Mouse (Mus musculus): ENCODE results near the gene Iqcj.

Gene Iqcj

DNA sequence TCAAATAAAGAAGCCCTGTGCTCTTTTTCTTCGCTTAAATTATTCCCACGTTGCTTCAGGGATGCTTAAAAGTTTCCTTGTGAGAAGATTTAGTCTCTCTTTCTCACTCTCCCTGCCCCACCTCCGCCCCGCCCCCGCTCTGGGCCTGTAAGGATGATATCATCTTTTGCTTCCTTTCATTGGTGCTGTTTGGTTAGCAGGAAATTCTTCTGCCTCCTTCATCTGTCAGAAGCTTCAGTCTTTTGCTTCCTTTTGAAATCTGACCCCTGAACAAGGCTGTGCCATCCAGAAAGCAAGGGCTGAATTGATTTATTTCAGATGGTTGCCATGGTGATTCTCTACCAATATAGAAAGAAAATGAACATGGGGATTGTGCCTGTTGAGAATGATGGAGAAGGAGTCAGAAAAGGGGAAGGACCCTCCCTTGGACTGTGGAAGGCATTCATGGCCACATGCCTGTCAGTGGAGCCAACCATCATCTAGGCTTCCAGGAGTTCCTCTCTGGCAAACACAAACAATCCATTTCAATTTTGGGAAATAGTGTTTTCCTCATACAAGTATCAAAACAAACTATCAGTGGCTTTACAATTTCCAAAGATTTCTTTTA, 62.5 kb downstream of the Iqcj start:
- DNase-seq (ENCODE audit: low read depth, low spot score): no peak

GRCm38 (mm10) chr3:67959672-67960071, 67.7 kb downstream of the Iqcj start:
- no peak for DNase-seq (ENCODE audit: low read depth, low spot score)

DNA sequence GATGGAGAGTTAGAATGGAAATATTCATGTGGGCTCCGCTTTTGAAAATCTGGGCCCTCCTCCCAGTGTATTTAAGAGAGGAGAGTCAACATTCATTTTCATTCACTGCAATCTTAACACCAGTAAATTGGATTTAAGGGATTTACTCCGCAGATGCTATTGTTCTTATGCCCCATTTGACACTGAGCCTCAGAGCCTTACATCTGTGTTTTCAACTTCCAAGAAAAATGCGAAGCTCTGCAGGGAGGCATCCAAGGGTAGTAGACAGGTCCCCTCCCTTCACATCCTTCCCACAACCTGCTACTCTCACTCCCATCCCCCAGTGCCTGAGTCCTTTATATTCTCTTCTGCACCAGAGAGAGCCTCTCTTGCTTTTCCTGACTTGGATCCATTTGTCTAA, 68.1 kb downstream of the Iqcj start:
- DNase-seq (ENCODE audit: low read depth, low spot score): no peak

- no peak for DNase-seq (ENCODE audit: low read depth, low spot score)
Measured at GRCm38 (mm10) chr3:67960727-67961126, 68.7 kb downstream of the Iqcj start.

DNA sequence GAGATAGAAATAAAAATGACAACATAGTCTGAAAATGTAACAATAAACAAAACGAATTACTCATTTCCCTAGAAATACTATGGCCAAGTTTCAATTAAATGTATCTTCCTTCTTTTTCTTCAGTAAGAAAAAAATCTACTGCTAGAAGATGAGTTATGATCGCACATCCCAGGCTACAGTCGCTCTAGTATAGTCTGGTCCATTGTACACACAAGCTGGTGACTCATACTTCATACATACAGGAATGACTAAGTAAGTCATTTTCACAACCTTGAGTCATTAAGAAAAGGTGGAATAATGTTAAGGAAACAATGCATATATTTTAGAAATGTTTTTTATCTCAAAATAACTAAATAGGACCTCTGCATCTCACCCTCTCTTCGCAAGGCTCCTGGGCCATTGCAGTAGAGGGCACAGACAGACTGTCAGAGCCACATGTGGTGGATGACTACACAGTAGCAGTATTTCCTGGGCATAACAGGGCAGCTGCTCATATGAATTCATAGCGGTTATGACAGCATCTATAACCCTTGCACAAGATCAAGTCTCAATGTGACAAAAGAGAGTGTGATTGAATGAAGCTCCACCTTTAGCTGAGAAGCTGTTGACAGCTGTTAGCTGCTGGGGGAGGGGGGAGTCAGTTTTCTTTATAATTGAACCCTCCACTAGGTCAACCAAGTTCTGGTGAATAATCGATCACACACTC, 70.1 kb downstream of the Iqcj start:
- DNase-seq (ENCODE audit: low read depth, low spot score): no peak

GRCm38 (mm10) chr3:67974340-67974998, 82.4 kb downstream of the Iqcj start:
- no peak for DNase-seq (ENCODE audit: low read depth, low spot score)

- no peak for DNase-seq (ENCODE audit: low read depth, low spot score)
Measured at GRCm38 (mm10) chr3:67980006-67980405, 88.0 kb downstream of the Iqcj start.

GRCm38 (mm10) chr3:67983329-67983728, 91.3 kb downstream of the Iqcj start:
- DNase-seq (ENCODE audit: low read depth, low spot score): no peak

- no peak for DNase-seq (ENCODE audit: low read depth, low spot score)
Measured at GRCm38 (mm10) chr3:68002415-68002814, 110.4 kb downstream of the Iqcj start.

- DNase-seq (ENCODE audit: low read depth, low spot score): no peak
Measured at GRCm38 (mm10) chr3:68012342-68012741, 120.3 kb downstream of the Iqcj start.

DNA sequence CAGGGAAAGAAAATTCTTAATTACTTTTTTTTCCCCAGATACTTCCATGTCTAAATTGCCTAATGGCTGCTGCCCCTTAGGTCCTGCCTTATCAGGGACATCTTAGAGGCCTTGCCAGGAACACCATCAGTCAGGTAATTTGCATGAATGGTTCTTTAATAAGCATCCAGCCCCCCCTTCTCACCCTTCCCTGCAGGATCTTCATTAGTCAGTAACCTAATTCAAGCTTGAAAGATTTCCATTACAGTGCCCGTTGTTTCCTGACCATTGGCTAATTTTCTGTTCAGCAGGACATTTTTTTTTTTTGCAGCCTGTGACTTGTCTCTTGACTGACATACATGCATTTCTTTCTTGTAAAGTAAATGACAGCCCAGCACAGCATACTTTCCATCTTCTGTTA, 123.8 kb downstream of the Iqcj start:
- DNase-seq (ENCODE audit: low read depth, low spot score): no peak

DNA sequence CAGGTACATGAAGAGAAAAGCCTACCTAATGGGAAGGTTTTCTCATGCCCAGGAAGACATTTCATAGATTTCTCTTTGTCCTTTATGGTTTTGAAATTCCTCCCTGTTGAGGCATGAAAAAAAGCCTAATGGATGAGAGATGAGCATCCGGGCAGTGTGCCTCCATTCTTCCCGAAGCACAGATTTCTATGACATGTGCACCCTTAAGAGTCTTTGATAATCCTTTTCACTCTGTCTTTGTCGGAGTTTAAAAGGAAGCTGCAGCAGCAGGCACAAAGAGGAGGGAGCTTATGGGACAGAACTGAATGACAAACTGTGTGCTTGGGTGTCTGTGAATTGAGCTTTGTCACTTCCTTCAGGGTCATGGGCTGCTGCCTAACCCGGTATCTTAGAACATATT, 127.4 kb downstream of the Iqcj start:
- DNase-seq (ENCODE audit: low read depth, low spot score): no peak

DNA sequence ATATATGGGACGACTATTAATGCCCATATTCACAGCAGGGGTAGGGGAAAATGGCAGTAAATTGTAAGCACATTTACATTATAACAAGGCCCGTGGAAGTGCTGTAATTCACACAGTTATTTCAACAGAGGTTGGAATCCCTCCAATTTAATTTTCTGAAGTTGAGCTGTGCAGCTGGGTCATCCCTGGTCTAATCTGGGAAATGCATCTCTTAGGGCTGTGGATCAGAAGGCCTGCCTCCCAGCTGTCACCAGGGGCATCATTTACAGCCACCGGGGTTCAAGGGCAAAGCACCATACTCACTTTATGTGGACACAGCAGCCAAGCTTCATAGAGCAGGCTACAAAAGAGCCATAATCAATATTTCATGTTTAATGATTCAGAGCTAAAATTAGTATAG, 144.1 kb downstream of the Iqcj start:
- DNase-seq (ENCODE audit: low read depth, low spot score): no peak

DNA sequence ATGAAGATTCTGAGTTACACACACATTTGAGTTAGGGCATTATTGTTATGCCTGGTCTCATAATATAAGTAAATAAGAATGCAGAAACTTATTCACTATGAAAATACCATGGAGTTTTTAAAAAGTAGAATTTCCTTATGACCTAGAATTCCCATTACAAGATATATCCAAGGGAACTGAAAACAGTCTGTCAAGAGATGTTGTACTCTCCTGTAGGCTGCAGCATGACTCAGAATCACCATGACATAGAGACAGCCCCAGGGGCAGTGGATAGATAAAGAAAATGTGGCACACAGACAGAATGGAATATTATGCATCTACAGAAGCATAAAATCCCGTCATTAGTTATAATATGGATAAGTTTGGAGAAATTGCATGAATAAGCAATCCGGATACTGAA, 150.9 kb downstream of the Iqcj start:
- DNase-seq (ENCODE audit: low read depth, low spot score): no peak

DNA sequence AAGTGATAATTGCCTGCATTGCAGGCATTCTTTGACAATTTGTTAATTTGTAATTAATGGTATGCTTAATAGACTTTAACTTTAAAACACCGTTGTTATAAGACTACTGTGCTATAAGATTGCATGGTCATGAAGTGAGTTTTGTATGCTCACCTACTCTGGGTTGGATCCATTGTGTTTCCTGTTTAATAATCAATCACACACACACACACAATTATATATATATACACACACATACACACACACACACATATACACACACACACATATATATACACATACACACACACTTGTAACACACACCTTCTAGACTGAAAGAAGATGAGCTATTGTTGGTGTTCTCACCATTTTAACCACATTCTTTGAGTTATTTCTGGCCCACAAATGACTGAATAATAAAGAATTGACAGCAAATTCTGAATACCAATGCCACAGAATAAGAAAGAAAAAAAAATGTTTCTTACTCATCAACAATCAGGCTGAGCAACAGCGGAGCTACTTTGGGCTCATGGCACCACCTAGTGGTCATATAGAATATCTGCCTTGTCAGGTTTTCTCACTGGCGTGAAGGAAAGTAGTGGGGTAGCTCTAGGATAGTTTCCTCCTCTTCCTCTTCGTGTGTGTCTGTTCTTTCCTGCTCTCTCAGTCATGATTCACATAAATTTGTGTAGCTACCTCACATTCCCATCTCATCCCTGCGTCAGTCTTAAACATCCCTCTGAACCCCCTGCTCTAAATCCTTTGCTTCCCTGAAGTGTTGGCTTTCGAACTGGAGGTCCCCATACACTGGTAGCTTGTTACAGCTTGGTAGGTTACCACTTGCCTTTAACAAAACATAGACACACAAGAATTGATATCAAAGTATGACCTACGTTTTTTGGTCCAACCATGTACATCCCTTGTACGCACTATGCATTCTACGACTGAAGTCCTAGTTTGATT, 153.7 kb downstream of the Iqcj start:
- DNase-seq (ENCODE audit: low read depth, low spot score): peak; percentile 49

DNA sequence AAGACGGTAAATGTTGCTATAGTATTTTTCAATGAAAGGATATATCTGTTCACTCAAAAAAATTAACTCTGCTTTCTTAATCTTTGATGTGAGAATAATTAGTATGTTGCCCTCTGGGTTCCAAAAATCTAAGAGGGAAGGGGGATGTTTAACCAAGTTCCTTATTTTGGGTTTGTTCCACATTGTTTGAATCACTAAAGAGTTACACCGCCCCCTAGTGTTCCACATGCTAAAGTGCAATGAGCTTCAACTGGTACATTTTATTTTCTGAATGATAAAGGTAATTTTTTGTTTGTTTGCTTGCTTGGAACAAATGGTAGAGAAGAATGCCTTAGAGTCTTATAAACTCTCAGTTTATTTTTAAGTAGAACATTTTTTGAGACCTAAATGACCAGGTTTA, 161.5 kb downstream of the Iqcj start:
- peak; percentile 41 for DNase-seq (ENCODE audit: low read depth, low spot score)

DNA sequence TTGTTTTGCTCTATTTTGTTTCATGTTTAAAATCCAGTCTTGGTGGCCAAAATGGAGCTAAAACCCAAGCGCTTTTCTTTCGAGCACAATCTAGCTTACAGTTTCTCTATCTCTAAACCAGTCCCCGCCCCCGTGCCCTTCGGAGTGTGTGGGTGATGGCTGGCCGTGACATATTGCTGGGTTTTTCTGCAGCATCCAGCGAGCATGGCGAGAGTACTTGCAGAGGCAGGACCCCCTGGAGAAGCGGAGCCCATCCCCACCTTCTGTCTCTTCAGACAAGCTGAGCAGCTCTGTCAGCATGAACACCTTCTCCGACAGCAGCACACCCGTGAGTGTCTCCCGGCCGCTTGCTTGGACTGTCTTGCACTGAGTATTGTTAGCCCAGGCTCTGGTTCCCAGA, 163.1 kb downstream of the Iqcj start:
- DNase-seq (ENCODE audit: low read depth, low spot score): no peak

GRCm38 (mm10) chr3:68056373-68057275, 164.6 kb downstream of the Iqcj start:
- peak; percentile 58 for DNase-seq (ENCODE audit: low read depth, low spot score)

DNA sequence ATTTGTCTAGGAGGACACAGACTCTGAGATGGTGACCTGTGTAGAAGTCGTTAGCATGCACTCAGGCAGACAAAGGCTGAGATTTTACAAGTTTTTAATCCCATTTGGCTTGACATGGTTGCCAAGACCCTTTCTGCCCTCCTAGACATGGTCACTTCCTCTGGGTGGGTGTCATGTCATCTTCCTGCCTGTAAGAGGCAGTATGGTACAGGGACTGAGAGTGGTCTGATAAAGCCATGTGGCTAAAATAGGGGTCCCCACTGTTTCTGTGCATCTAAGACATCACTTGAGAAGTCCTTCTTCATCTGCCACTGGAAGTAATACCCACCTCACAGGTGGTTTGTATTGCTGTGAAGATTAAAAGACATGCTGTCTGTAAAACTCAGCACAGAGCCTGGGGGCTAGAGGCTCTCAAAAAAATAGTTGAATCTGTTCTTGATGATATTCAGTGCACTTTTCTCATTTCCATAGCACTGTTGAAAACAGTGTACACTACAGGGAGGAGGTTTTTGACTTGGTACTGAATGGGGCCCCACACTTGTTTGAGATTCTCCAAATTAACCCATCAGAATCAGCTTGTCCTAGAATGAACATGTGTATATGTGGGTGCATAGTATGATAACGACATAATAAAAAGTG, 167.3 kb downstream of the Iqcj start:
- peak; percentile 50 for DNase-seq (ENCODE audit: low read depth, low spot score)

DNA sequence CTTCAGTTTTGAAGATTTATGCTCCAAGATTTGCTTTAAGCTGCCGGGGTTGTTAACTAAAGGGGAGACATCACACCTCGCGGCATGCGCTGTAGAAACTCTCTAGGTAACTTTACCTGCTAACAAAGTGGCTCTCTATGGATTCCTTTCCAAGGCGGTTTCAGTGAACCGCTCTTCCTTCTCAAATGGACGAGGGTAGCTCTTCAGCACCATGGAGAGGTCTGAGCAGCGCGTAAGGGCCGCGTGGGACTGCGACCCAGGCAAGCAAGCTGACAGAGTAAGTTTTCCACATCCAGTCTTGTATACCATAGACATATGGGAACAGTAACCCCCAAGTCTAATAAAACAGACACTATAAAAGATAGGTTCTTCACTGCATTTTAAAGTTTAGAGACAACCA, 172.7 kb downstream of the Iqcj start, which contains the start of gene Schip1:
Gene Schip1 (plus strand): TSS at position 72 of the 400 bp plus-strand sequence.
- DNase-seq (ENCODE audit: low read depth, low spot score): peak; percentile 70
